Mouse (Mus musculus) erythroblast, embryonic 14.5 days (primary cell): ENCODE results near the gene Ntrk3.

Experiments
- GATA1 ChIP-seq: IDR thresholded peaks from 2 replicates; pipeline ENCODE4 v1.6.1; 2012; ENCODE audit warnings: low read length, inconsistent platforms, mixed read lengths
- TAL1 ChIP-seq: IDR thresholded peaks from 3 replicates; pipeline ENCODE4 v1.6.1; 2012; ENCODE audit warnings: low read length, inconsistent platforms, mixed read lengths

DNA sequence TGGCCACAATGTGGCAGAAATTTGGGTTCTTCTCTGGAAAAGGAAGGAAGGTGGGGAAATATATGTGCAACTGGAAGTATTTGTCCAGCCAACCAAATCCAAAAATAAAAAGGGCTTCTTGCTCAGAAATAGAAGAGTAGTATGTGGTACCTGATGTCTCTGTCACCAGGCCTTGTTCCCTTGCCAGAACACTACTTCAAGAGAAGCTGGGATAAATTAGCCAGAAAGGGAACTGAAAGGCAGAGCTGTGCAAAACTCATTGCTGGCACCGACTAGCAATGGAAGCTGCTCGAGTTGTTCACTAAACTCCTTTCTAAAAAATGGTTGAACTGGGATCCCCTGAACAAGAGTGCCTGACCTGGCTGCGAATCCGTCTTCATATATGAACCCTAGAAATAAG is 337.6 kb downstream of the Ntrk3 start:
- no peak for TF ChIP-seq TAL1
- no peak for TF ChIP-seq GATA1
